Mouse (Mus musculus): ENCODE measurements around the gene B020031M17Rik. TPM values are rescaled to one million over a fixed set of nuclear protein-coding genes. Genes with fewer than 3 reads are reported as not detected.
"Not testable (repeated sequence)": the region's sequence is repeated elsewhere in the genome, so short reads cannot be mapped to it uniquely, and the experiment has no call there.

The B020031M17Rik gene
- not detected in 2 replicates for polyA plus RNA-seq (2015; fragmentation: Nextera tagmentation; extraction: Ambion mirVana)

GRCm38 (mm10) chr13:119950706-119951105, at the start of gene B020031M17Rik:
Gene B020031M17Rik, minus strand, starts transcription at chr13:119950806.
- H3K27ac ChIP-seq (replicated peaks); H3K27me3 ChIP-seq; H3K9me3 ChIP-seq; H3K36me3 ChIP-seq; H3K4me1 ChIP-seq; H3K4me3 ChIP-seq; H3K4me2 ChIP-seq (replicated peaks); ATAC-seq (replicated peaks); H3K9ac ChIP-seq (replicated peaks): not testable (repeated sequence)
- WGBS, result 73% methylated on average over 4 of the region's 6 CpGs

GRCm38 (mm10) chr13:119999215-119999614, 48.6 kb upstream of the B020031M17Rik start:
- H3K9me3 ChIP-seq; H3K9ac ChIP-seq (replicated peaks); H3K27ac ChIP-seq (replicated peaks); ATAC-seq (replicated peaks); H3K27me3 ChIP-seq; H3K4me1 ChIP-seq; H3K4me3 ChIP-seq; H3K36me3 ChIP-seq; H3K4me2 ChIP-seq (replicated peaks): not testable (repeated sequence)
- WGBS, result no CpG with 5 or more reads among the region's 4 CpGs

- not testable (repeated sequence) for H3K4me3 ChIP-seq; H3K4me2 ChIP-seq (replicated peaks); H3K27ac ChIP-seq (replicated peaks); ATAC-seq (replicated peaks); H3K27me3 ChIP-seq; H3K9me3 ChIP-seq; H3K9ac ChIP-seq (replicated peaks); H3K36me3 ChIP-seq; H3K4me1 ChIP-seq
- WGBS, result no CpG with 5 or more reads among the region's 22 CpGs
Measured at GRCm38 (mm10) chr13:119998442-119999086, 48.0 kb upstream of the B020031M17Rik start.

- not testable (repeated sequence) for ATAC-seq (replicated peaks); H3K27me3 ChIP-seq; H3K4me1 ChIP-seq; H3K27ac ChIP-seq (replicated peaks); H3K4me2 ChIP-seq (replicated peaks); H3K9me3 ChIP-seq; H3K36me3 ChIP-seq; H3K4me3 ChIP-seq; H3K9ac ChIP-seq (replicated peaks)
- no CpG with 5 or more reads among the region's 10 CpGs for whole genome bisulfite sequencing
Measured at GRCm38 (mm10) chr13:119991917-119992496, 41.4 kb upstream of the B020031M17Rik start.

GRCm38 (mm10) chr13:119991264-119991663, 40.7 kb upstream of the B020031M17Rik start:
- not testable (repeated sequence) for H3K27ac ChIP-seq (replicated peaks); H3K27me3 ChIP-seq; H3K9me3 ChIP-seq; H3K9ac ChIP-seq (replicated peaks); H3K4me1 ChIP-seq; H3K4me3 ChIP-seq; ATAC-seq (replicated peaks); H3K36me3 ChIP-seq; H3K4me2 ChIP-seq (replicated peaks)
- no CpG with 5 or more reads among the region's 13 CpGs for WGBS

GRCm38 (mm10) chr13:119969163-119969562, 18.6 kb upstream of the B020031M17Rik start:
- H3K9ac ChIP-seq (replicated peaks); ATAC-seq (replicated peaks); H3K27me3 ChIP-seq; H3K36me3 ChIP-seq; H3K4me1 ChIP-seq; H3K4me3 ChIP-seq; H3K4me2 ChIP-seq (replicated peaks); H3K27ac ChIP-seq (replicated peaks); H3K9me3 ChIP-seq: not testable (repeated sequence)
- no CpG with 5 or more reads among the region's 13 CpGs for WGBS

GRCm38 (mm10) chr13:119968193-119968592, 17.6 kb upstream of the B020031M17Rik start:
- not testable (repeated sequence) for H3K27me3 ChIP-seq; H3K9ac ChIP-seq (replicated peaks); H3K27ac ChIP-seq (replicated peaks); H3K36me3 ChIP-seq; H3K9me3 ChIP-seq; H3K4me2 ChIP-seq (replicated peaks); H3K4me1 ChIP-seq; H3K4me3 ChIP-seq
- WGBS, result no CpG with 5 or more reads among the region's 14 CpGs
- ATAC-seq (replicated peaks), result peak; percentile 9; the same call in 1 of the 2 replicates

- not testable (repeated sequence) for H3K4me1 ChIP-seq; H3K27me3 ChIP-seq; H3K27ac ChIP-seq (replicated peaks); H3K9me3 ChIP-seq; H3K9ac ChIP-seq (replicated peaks); H3K36me3 ChIP-seq
- peak overlapping the region; percentile 15; the same call in 1 of the 2 replicates for H3K4me3 ChIP-seq
- H3K4me2 ChIP-seq (replicated peaks), result 0 out of 2 replicates have a peak overlapping the region, but pooled peaks have one; percentile 20
- under 1% methylated on average over 19 of the region's 22 CpGs for whole genome bisulfite sequencing
- peak; percentile 21; the same call in 1 of the 2 replicates for ATAC-seq (replicated peaks)
Measured at GRCm38 (mm10) chr13:119965968-119966367, 15.4 kb upstream of the B020031M17Rik start.

GRCm38 (mm10) chr13:119965302-119965952, 14.8 kb upstream of the B020031M17Rik start:
- peak overlapping the region; percentile 15; the same call in 1 of the 2 replicates for H3K4me3 ChIP-seq
- not testable (repeated sequence) for H3K27ac ChIP-seq (replicated peaks); H3K9ac ChIP-seq (replicated peaks); H3K36me3 ChIP-seq; H3K4me2 ChIP-seq (replicated peaks); H3K4me1 ChIP-seq; H3K27me3 ChIP-seq; H3K9me3 ChIP-seq
- ATAC-seq (replicated peaks), result peak; percentile 64
- under 1% methylated on average over 18 of the region's 34 CpGs for WGBS

GRCm38 (mm10) chr13:119962856-119963255, 12.2 kb upstream of the B020031M17Rik start:
- WGBS, result no CpG with 5 or more reads among the region's 5 CpGs
- not testable (repeated sequence) for H3K9ac ChIP-seq (replicated peaks); H3K36me3 ChIP-seq; H3K9me3 ChIP-seq; ATAC-seq (replicated peaks); H3K4me1 ChIP-seq; H3K27ac ChIP-seq (replicated peaks); H3K27me3 ChIP-seq; H3K4me2 ChIP-seq (replicated peaks); H3K4me3 ChIP-seq

- not testable (repeated sequence) for ATAC-seq (replicated peaks); H3K36me3 ChIP-seq; H3K9ac ChIP-seq (replicated peaks); H3K27me3 ChIP-seq; H3K4me3 ChIP-seq; H3K4me2 ChIP-seq (replicated peaks); H3K9me3 ChIP-seq; H3K27ac ChIP-seq (replicated peaks); H3K4me1 ChIP-seq
- WGBS, result no CpG with 5 or more reads among the region's 5 CpGs
Measured at GRCm38 (mm10) chr13:119955567-119955966, 5.0 kb upstream of the B020031M17Rik start.

GRCm38 (mm10) chr13:119955089-119955488, 4.5 kb upstream of the B020031M17Rik start:
- H3K4me3 ChIP-seq; H3K4me2 ChIP-seq (replicated peaks); H3K9ac ChIP-seq (replicated peaks); ATAC-seq (replicated peaks); H3K4me1 ChIP-seq; H3K27ac ChIP-seq (replicated peaks); H3K36me3 ChIP-seq; H3K27me3 ChIP-seq; H3K9me3 ChIP-seq: not testable (repeated sequence)
- 87% methylated on average over 2 of the region's 2 CpGs for WGBS
